15 mouse cellular contexts compared by ENCODE assay signal in genomic region chr9:56266200-56266815, GRCm38 (mm10).
A peak's percentile ranks its signal among the peaks of the same experiment; 100 is the strongest.
DNase-seq lines count a peak whose midpoint lies in the region; ATAC-seq and TF ChIP-seq lines count a peak whose summit lies in the region.
"Had no signal": no experiment of that assay in that cellular context is flagged by ENCODE, and none has a peak within 500 bp of the region (broad histone marks: within the 10 kb centered on the region; RNA-seq: fewer than 3 reads in every experiment).

No protein-coding gene starts in this region.

- H3K9ac ChIP-seq in heart, adult 2 months (ENCODE audit: low read depth, low read length) = no peak overlapping the region
- H3K9ac ChIP-seq in kidney, postnatal 0 days (ENCODE audit: low read depth, low read length) = no peak overlapping the region
- H3K9ac ChIP-seq in CH12.LX (ENCODE audit: insufficient read depth, low read depth) = peak overlapping the region; percentile 57; the same call in 1 of the 2 replicates
- H3K9ac ChIP-seq: embryonic facial prominence, embryonic 13.5 days; forebrain, embryonic 15.5 days; liver, embryonic 14.5 days had no signal

- no peak overlapping the region for H3K4me2 ChIP-seq in kidney, postnatal 0 days (ENCODE audit: low read length)
- H3K4me2 ChIP-seq in CH12.LX (ENCODE audit: insufficient read depth, low read depth, poor library complexity, severe bottlenecking) = peak overlapping the region; percentile 76; the same call in 1 of the 2 replicates
- H3K4me2 ChIP-seq: embryonic facial prominence, embryonic 13.5 days; forebrain, embryonic 15.5 days had no signal

- peaks cover 13% of the 10 kb centered on the region for H3K36me3 ChIP-seq in heart, adult 2 months (ENCODE audit: control insufficient read depth, insufficient read depth, low read length)
- H3K36me3 ChIP-seq in kidney, postnatal 0 days (ENCODE audit: insufficient read depth, low read length) = no peaks in the 10 kb centered on the region
- peaks cover 0 to 13% of the 10 kb centered on the region in 2 experiments for H3K36me3 ChIP-seq in CH12.LX (replicated peaks in 1 of 2; ENCODE audit: control insufficient read depth in 1 of 2, insufficient read depth in 1 of 2, low read length in 1 of 2)
- H3K36me3 ChIP-seq: embryonic facial prominence, embryonic 13.5 days; forebrain, embryonic 15.5 days had no signal

- dilution Hi-C loops in CH12.LX (cut with MboI; ENCODE audit: extremely low pct_ligation_motif_present, extremely low pct_unique_long_range_greater_than_20kb, low sequenced_read_pairs) = no loop called here

- no peak for TF ChIP-seq POLR2A in heart, adult 2 months (IDR thresholded peaks at IDR 0.05; ENCODE audit: insufficient read depth, low read depth, low read length)
- TF ChIP-seq POLR2A in CH12.LX (IDR thresholded peaks at IDR 0.05; ENCODE audit: low read depth, low read length) = no peak

- no peak for TF ChIP-seq EP300 in heart, adult 2 months (IDR thresholded peaks at IDR 0.05; ENCODE audit: insufficient read depth, low read depth, low read length)
- TF ChIP-seq EP300 in CH12.LX (IDR thresholded peaks at IDR 0.05; ENCODE audit: low read length) = 0 out of 2 replicates have a peak, but pooled peaks have one; percentile 5

- DNase-seq in heart, adult 2 months = no peak
- DNase-seq in heart, postnatal 4 days = no peak
- peak; percentile 55 for DNase-seq in kidney, postnatal 0 days (ENCODE audit: low spot score)
- no peak for DNase-seq in kidney, postnatal 4 days
- peak; percentile 3 for DNase-seq in CH12.LX (ENCODE audit: extremely low read depth)
- peak; percentile 18 for DNase-seq in induced T-regulatory cell, adult 2 months (ENCODE audit: low read depth)
- DNase-seq in thymus, postnatal 25 days = no peak
- DNase-seq: adrenal gland, postnatal 10 days; cerebellum, postnatal 25 days; gastrocnemius, postnatal 10 days; right cerebral cortex, adult 18-20 months had no signal

- H3K4me3 ChIP-seq in heart, adult 2 months = no peak overlapping the region
- H3K4me3 ChIP-seq in kidney, postnatal 0 days (replicated peaks; ENCODE audit: low read depth, low read length) = no peak overlapping the region
- no peak overlapping the region for H3K4me3 ChIP-seq in CH12.LX (replicated peaks in 1 of 3; ENCODE audit: low read depth in 2 of 3, low read length in 2 of 3, poor library complexity in 1 of 3)
- H3K4me3 ChIP-seq: embryonic facial prominence, embryonic 13.5 days; forebrain, embryonic 15.5 days had no signal

- no peak for TF ChIP-seq RAD21 in CH12.LX (IDR thresholded peaks at IDR 0.05; ENCODE audit: low read depth, low read length)

- H3K27me3 ChIP-seq in heart, adult 2 months (ENCODE audit: control insufficient read depth, insufficient read depth, low read length) = no peaks in the 10 kb centered on the region
- H3K27me3 ChIP-seq in kidney, postnatal 0 days (ENCODE audit: insufficient read depth, low read length) = no peaks in the 10 kb centered on the region
- no peaks in the 10 kb centered on the region for H3K27me3 ChIP-seq in CH12.LX (replicated peaks)
- H3K27me3 ChIP-seq: embryonic facial prominence, embryonic 13.5 days; forebrain, embryonic 15.5 days had no signal

- in situ Hi-C loops in CH12.LX (cut with MboI; ENCODE audit: low pct_ligation_motif_present, low pct_unique_long_range_greater_than_20kb, low sequenced_read_pairs) = loop anchor here (10.0 to 25.0 kb wide), 2 partner anchors 146 to 278 kb away; partner anchors contain the start of genes Hmg20a and Peak1

- H3K79me2 ChIP-seq in heart, adult 2 months (replicated peaks; ENCODE audit: control insufficient read depth, insufficient read depth, low read length) = peaks cover 4% of the 10 kb centered on the region; the same call in 1 of the 2 replicates
- no peaks in the 10 kb centered on the region for H3K79me2 ChIP-seq in CH12.LX (replicated peaks; ENCODE audit: control insufficient read depth, extremely low read depth, insufficient read depth, poor library complexity, severe bottlenecking)

- ATAC-seq in kidney, postnatal 0 days (replicated peaks; ENCODE audit: low FRiP score, low read depth) = no peak
- ATAC-seq: CD4-positive, CD25-positive, alpha-beta regulatory T cell, adult 4 months; forebrain, embryonic 15.5 days had no signal

- no peak for TF ChIP-seq CTCF in heart, adult 2 months (IDR thresholded peaks at IDR 0.05)
- TF ChIP-seq CTCF in kidney, postnatal 0 days (IDR thresholded peaks at IDR 0.05; ENCODE audit: low read depth) = no peak
- TF ChIP-seq CTCF in CH12.LX (conservative IDR thresholded peaks at IDR 0.05 in 1 of 2, IDR thresholded peaks at IDR 0.05 in 1 of 2; ENCODE audit: low read depth in 2 of 2, low read length in 2 of 2) = no peak

- WGBS in heart, adult 2 months = 45% methylated on average over 7 of the region's 7 CpGs
- WGBS in kidney, postnatal 0 days = 73% methylated on average over 7 of the region's 7 CpGs

- H3K9me3 ChIP-seq in kidney, postnatal 0 days (replicated peaks; ENCODE audit: low read length) = no peaks in the 10 kb centered on the region
- no peaks in the 10 kb centered on the region for H3K9me3 ChIP-seq in CH12.LX (replicated peaks; ENCODE audit: low read length)
- H3K9me3 ChIP-seq: embryonic facial prominence, embryonic 13.5 days; forebrain, embryonic 15.5 days had no signal

- peak overlapping the region; percentile 51 for H3K27ac ChIP-seq in heart, adult 2 months
- no peak overlapping the region for H3K27ac ChIP-seq in kidney, postnatal 0 days
- H3K27ac ChIP-seq in CH12.LX (ENCODE audit: insufficient read depth, low read depth) = peak overlapping the region; percentile 72; the same call in 1 of the 2 replicates
- H3K27ac ChIP-seq: embryonic facial prominence, embryonic 13.5 days; forebrain, embryonic 15.5 days; liver, embryonic 14.5 days had no signal

- intact Hi-C loops in heart, adult 2 months (cut with DNase I) = loop anchor here (1.0 to 5.0 kb wide), 2 partner anchors 106 to 240 kb away; no protein-coding TSS in a partner anchor

- peaks cover 13% of the 10 kb centered on the region for H3K4me1 ChIP-seq in heart, adult 2 months (ENCODE audit: control insufficient read depth, insufficient read depth, low read length)
- H3K4me1 ChIP-seq in kidney, postnatal 0 days (replicated peaks; ENCODE audit: insufficient read depth, low read length) = no peaks in the 10 kb centered on the region
- peaks cover 10 to 60% of the 10 kb centered on the region in 2 experiments for H3K4me1 ChIP-seq in CH12.LX (ENCODE audit: control insufficient read depth in 1 of 2, insufficient read depth in 2 of 2)
- H3K4me1 ChIP-seq: embryonic facial prominence, embryonic 13.5 days had no signal

TF ChIP-seq in CH12.LX, 34 proteins besides CTCF, POLR2A, EP300 and RAD21:
- TF ChIP-seq NRF1 (IDR thresholded peaks at IDR 0.05; ENCODE audit: low read depth, low read length) = no peak
- TF ChIP-seq RCOR1 (conservative IDR thresholded peaks at IDR 0.05; ENCODE audit: low read depth, low read length) = 0 out of 2 replicates have a peak, but pooled peaks have one; percentile 9
- no peak for TF ChIP-seq HCFC1 (IDR thresholded peaks at IDR 0.05; ENCODE audit: low read depth, low read length)
- TF ChIP-seq JUND (conservative IDR thresholded peaks at IDR 0.05; ENCODE audit: low read depth, low read length) = no peak
- TF ChIP-seq MAZ (IDR thresholded peaks at IDR 0.05; ENCODE audit: low read depth, low read length) = 0 out of 2 replicates have a peak, but pooled peaks have one; percentile 2

Comparison
In these comparisons a context has a peak if more than half of its experiments do, and no peak if none do; other contexts are left out.
1. DNase-seq: peak in kidney, postnatal 0 days (single experiment), CH12.LX (single experiment) and induced T-regulatory cell, adult 2 months (single experiment); none in heart, adult 2 months (0 of 2), heart, postnatal 4 days (single experiment), kidney, postnatal 4 days (0 of 2) and thymus, postnatal 25 days (single experiment).